Mouse (Mus musculus) erythroid progenitor cell, adult 5-6 weeks (primary cell): ENCODE results near the gene Stk11. TPM values are rescaled to one million over a fixed set of nuclear protein-coding genes. Genes with fewer than 3 reads are reported as not detected.

Source experiments
- ATAC-seq: replicated peaks from 2 replicates; pipeline ENCODE4 v1.8.0; 2016; ENCODE audit warnings: moderate number of reproducible peaks, mild to moderate bottlenecking, moderate TSS enrichment, inconsistent platforms; ENCODE audit not compliant: poor library complexity, low FRiP score, severe bottlenecking
- total RNA-seq, 2 experiments: library from RNA; stranded (forward) in 1 of 2; stranded (reverse) in 1 of 2; fragments of 150-400 nt in 1 of 2; fragments of 186-747, 209-891 nt in 1 of 2; gene quantifications; 2 replicates each; pipeline versions ENCODE4 v1.2.3 to v1.2.4; 2015 to 2017; ENCODE audit warnings: low replicate concordance in 2 of 2

The Stk11 gene
- total RNA-seq (2015; ENCODE audit: low replicate concordance) (224 and 296 TPM in 2 replicates), total RNA-seq (2017; ENCODE audit: low replicate concordance) (440 and 520 TPM in 2 replicates)

DNA sequence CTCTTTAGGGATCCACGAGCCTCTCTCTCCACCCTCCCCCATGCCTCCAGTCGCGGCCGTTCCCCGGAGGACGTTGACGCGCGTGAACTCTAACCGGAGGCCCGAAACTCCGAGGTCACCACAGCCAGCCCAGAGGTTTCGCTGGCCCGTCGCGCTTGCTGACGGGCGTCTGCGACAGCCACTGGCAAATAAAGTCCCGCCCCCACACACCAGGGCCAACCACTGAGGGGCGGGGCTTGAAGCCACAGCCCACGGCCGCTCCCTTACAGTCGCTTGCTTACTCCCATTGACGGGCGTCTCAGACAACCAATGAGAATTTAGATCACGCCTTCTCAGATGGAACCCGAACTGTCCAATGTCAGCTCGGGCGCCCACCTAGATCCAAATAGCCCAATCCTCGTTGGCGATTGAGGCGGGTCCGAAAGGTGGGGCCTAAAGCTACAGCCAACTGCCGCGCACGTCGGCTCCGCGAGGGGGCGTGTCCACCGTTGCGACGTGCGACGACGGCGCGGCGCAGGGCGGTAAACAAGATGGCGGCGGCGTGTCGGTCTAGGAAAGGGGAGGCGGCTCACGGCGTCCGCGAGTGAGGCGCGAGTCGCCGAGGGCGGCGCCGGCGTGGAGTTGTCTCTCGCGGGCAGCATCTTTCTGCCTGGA lies at the start of gene Stk11:
Stk11 (plus strand) TSS at position 514 of the 654 bp plus-strand sequence.
- ATAC-seq = peak; percentile 79

DNA sequence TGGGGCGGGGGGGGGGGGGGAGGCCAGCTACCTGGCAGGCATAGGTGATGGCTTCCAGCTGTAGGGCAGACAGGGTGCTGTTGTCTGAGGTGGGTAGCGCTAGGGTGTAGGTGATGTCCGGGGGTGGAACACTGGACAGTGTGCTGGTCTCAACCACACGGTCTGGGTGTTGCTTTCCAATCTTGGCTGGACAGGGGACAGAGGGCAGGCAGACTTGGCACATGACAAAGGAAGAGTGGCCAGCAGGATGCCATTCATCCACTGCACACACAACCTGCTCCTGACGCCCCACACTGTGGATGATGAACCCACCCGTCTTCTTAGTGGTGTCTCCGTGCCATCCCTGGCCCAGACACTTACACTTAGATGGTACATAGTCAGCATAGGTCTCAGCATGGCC lies 46.4 kb upstream of the Stk11 start:
- ATAC-seq = no peak

DNA sequence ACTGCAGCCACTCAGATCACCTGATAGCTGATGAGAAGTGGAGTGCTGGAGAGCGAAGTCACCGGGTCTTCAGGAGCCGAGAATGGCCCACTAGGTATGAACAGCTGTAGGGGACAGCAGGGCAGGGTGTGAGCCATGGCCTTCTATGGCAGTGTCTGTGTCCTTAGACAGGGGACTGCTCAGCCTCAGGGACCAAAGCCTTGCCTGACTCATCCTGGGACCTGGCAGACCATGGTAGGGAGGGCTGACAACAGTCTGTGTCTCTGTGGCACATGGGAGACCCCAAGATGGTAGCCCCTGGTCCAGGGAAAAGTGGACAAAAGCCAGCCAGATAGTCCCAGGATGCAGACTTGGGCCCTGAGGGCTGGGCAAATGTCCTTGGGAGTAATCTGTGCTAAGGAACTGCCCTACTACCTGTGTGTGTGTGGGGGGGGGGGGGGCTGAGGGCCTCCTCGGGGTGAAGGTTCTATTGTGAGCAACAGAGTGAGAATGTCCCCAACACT lies 45.6 kb upstream of the Stk11 start:
- ATAC-seq = no peak

DNA sequence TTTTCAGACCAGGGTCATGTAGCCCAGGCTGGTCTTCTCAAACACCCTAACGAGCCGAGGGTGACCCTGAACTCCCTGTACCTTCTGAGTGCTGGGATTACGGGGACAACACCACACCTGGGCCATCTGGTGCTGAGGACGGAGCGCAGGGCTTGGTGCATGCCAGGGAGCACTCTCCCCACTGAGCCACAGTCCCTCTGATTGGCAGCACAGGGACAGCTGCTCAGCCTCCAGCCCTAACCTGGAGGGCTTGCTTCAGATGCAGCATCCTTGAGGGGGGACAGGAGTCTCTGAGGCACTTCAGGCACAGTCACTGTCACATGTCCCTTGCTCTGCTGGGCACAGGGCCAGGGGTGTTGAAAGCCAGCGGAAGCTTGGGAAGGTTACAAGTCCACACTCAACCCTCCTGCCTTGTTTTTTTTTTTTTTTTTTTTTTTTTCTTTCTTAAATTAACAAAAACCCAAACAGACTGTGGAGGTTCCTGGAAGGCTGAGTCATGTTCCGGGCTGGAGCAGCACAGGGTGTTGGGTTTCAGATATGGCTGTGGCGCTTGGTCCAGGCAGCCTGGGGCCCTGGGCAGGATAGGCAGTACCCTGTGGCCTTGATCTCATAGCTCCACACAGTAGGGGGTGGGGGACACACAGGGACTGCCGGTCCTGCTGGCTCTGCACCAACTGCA lies 44.6 kb upstream of the Stk11 start:
- ATAC-seq = peak; percentile 67

DNA sequence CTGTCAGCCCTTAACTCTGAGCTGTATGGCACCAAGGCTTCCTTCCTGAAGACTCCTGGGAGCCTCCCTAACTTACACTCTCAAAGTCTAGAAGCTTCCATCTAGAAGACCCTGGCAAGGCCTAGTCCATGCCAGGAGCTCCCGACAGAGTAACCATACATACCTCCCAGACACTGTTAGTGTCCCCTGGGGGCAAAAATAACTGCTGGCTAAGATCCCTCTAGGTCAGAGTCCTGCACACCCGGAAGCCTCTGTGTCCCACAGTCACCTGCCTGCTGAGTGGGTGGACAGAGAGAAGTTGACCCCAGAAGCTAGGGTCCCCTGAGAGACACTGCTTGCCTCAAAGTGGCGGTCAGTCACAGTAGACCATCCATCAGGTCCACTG lies 44.1 kb upstream of the Stk11 start:
- ATAC-seq = no peak

DNA sequence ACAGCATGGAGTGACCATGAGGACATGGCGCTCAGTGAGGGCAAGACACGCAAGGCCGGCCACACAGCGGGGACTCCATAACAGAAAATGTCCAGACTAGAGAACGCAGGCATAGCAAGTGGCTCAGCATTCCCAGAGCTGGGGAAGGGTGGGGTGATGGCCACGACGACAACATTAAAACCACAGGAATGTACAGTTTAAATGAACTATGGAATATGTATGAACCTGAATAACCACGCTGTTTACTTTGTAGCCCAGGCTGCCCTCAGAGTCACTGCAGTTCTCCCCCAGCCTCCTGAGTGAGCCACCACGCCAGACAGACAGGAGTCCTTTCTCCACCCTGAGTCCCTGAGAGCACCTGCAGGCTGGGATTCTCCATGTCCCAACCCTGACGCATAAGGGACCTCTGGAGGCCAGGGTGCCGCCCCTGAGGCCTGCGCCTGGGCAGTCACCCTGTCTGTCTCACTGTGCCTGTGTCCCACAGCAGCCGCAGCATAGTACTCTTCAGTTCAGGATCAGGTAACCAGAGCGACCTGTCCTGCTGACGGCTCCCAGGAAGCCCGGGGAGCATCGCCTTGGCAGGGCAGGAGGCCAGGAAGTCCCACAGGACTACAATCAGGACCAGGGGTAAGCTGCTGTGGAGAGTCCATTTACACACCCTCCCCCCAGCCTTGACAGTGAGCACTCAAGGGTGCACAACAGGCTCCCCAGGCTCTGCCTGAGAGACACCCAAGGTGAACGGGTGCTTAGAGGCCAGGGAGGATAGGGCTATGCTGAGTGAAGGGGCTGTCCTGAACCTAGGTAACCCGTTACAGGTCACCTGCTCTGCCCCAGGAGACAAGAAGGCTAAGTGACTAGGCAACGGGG lies 42.7 kb upstream of the Stk11 start:
- ATAC-seq = no peak

DNA sequence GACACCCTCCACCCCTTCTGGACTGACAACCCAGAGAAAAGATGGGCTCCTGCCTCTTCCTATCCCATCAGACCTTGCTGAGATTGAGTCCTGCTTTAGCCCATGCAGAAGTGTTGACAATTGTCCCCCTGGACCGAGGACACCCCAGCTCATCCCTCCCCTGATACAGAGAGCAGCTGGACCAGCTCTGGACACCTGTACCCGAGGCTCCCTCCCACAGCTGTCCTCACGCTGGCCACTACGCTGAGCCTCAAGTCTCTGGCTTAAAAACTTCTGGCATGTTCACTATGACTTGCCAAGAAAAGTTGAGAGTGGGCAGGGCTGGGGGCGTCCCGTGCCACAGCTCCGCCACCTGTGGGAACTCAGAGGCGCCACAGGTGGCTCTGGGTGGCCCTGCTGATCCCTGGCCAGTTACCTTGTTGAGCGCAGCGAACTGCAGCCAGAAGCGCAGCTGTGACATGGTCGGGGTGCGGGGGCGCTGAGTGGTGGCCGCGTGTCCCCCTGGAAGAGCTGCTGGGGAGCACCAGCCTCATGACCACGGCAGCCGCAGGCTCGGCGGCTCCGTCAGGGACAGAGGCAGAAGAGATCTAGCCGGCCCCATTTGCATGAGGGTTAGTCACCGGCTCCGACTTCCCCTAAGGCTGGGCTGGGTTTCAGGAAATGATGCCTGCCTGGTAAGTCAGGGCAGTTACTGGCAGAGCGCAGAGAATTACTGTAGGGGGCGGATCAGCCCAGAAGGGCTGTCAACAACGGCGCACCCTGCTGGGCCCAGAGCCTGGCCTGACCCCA lies 40.6 kb upstream of the Stk11 start:
- ATAC-seq = no peak

DNA sequence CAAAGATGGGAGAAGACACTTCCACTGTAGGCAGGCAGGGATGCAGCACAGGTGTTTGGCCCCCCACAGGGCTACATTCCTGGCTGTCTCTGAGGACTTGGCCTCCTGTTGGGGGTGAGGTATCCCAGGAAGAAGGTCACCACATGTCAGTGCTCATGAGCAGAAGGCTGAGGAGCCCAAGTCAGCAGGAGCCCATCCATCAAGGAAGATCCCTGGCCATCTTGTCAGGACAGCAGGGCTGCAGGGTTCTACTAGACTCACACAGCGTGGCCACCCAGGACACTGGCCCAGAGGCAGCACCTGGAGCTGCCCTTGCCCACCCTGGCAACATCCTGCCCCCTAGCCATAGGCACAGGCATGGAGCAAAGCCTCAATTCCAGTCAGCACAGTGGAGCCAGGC lies 39.7 kb upstream of the Stk11 start:
- no peak for ATAC-seq

DNA sequence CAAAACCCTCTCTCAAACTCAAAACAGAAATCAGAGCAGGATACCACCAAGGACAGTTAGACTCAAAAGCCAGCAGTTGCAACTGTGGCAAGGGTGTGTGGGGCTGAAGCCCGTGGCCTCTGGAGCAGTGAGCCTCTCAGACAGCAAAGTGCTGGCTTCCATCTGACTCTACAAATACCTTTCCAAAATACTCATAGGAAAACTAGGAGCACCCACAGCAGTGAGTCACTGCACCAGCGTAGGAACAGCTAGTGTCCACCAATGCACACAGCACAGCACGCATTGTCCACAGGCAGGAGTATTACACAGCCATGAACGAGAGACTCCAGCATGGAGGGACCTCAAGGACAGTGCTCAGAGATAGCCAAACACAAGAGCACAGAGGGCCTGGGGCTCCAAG lies 39.2 kb upstream of the Stk11 start:
- no peak for ATAC-seq

DNA sequence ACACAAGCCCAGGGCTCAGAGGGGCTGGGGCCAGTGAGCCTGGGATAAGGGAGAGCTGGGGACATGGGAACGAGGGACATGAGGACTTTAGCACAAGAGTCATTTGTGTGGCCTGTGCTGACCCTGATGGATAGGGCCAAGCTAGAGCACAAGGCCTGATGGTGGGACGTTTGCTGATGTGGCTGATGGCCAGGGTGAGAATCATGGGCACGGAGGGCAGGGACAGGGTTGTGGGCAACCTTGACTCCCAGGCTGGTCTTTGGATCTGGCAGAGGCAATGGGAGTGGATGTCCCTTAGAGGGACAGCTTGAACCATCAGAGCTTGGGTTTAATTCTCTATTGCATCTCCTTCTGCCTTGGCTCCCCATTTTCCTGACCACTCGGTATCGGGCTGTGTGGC lies 38.3 kb upstream of the Stk11 start:
- ATAC-seq = no peak

DNA sequence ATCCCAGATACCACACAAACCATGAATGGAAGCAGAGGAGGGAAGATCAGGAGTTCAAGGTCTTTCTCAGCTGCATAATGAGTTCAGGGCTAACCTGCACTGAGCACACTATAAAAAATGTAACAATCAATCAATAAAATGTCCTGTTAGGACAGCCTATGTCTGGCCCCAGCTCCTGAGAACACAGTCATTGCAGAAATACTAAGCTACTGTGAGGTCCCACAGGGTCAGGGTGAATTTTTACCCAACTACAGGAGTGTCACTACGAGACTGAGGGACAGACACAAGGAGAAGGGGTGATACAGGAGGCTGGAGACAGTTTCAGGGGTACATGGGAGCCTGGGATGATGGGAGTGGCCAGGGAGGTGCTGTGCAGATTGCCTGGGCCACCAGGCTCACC lies 37.2 kb upstream of the Stk11 start:
- no peak for ATAC-seq

DNA sequence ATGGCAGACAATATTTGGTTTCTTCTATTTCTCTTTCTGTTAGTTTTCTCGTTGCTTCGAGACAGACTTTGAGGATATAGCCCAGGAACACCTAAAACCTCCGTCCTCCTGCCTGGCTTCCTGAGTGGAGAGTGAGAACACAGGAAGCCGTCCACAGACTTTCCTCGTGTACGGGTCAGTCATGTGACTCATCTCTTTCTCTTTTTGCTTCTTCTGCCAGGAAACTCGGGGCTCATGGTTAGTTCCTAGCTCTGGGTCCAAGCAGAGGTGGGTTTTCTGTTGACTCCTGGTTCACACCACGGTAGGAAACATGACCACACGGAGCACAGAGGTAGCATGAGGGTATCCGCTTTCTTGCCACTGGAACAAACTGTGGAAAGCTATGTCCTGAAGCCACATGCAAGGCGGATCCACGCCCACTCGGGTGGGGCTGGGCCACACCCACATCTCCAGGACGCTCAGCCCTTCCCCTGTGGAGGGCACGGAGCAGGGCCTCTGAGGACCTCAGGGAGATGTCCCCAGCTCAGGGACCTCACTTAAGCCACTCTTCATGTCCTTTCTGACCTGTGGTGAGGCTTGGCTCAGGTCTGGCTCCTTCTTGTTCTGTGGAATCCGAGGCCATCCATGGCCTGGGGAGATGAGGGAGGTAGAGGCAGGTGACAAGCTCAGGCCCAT lies 35.1 kb upstream of the Stk11 start:
- ATAC-seq = peak; percentile 82

DNA sequence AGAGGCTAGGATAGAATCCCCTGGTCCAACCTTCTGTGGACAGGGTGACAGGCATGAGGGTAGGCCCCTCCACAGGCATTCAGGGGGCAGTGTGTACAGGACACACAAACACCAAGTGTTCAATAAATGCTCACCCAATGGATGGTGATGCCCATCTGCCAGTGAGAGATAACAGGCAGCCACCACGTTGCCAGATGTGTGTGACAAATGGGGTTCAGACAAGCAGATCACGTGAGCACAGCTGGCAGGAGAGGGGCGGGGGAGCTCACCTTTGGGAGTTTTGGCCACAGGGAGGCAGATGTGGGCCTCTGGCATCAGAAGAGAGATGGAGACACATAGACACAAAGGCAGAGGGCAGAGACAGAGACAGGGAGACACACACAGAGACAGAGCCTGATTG lies 34.5 kb upstream of the Stk11 start:
- ATAC-seq = peak; percentile 87

DNA sequence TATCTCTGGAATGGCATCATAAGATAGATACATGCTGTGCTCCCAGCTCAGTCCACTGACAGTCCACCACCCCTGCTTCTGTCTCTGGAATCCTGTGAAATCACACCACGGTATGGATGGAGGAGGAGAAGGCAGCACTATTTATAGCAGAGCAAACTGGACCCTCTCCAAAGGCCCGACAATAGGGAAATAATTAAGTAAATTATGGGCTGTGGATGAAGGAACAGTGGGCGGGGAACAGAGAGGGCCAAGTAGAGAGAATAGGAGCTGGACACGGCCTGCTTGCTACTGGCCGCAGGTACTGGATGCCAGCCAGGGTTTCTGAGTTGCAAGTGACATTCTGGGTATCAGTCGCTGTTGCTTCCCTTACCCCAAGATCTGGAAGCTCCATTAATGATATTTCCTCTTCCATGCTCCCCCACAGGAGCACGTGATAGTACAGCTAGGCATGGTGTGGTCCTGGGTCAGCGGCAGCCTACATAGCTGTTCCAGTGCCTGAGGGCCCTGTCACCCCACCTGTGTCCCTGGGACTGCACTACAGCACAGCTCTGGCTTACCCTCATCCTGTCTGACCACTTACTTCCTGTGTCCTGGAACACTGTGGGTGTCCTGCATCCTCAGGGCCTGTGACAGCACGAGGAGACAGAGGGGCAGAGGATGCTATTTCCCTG lies 30.7 kb upstream of the Stk11 start:
- no peak for ATAC-seq

DNA sequence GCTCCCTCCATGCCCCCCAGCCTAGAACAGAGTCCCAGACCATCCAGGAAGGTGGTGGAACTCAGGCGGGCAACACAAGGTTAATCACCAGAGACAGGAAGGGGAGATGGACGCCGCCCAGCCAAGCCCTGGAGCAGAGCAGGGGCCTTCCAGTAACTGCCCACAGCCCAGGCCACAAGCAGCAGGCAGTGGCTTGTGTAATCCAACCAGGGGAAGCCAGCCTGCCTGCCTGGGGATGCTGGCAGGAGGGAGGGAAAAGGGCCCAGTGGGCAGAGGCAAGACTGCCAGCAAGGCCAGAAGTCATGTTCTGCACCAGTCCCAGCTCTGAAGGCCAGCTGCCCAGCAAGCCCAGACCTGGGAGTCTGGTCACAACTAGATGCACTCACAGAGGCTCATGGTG lies 28.8 kb upstream of the Stk11 start:
- ATAC-seq = no peak

DNA sequence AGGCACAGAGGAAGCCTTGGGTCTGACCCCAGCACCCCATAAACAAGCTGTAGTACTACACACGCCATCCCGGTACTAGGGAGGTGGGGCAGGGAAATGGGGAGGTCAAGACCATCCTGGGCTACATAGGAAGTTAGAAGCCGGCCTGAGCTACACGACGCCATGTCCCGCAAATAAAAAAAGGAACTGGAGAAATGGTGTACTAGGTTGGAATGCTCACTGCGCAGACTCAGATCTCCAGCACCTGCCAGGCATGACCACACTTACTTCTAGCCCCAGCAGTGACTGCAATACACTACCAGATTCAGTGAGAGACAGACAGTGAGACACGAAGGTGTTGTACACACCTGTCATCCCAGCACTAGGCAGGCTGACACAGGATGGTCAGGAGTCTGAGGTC lies 28.1 kb upstream of the Stk11 start:
- ATAC-seq = no peak

DNA sequence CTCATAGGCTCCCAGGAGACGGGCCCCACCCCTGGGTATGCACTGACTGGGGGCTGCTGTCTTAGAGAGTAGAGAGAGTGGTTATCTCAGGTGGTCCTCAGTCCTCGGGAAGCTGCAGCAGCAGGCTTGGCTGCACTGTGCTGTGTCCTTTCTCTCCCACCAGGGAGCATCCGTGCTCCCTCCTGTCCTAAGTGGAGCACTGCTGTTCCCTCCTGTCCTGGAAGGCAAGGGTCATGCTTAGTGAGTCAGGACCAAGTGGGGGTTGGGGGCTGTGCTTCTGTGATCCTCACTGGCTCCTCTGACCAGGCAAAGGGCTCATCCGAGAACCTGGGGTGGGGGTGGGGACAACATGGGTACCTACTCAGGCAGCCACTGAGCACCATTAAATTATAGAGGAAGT lies 26.5 kb upstream of the Stk11 start:
- ATAC-seq = no peak

DNA sequence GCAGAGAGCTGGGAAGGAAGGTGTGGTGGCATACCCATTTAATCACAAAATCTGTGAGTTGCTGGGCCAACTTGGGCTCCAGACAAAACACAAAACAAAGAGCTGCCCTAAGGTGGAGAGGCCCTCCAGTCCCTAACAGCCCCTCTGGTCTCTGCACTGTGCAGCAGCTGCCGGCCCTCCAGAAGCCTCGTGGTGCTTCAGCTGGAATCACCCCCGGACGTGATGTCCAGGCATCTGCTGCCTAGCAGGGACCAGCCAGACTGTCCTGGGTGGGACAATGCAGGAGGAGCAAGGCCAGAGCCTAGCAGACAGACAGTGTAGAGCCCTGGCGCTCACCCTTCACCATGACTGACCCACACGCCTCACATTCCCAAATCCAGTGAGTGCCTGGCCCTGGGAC lies 24.1 kb upstream of the Stk11 start:
- no peak for ATAC-seq

DNA sequence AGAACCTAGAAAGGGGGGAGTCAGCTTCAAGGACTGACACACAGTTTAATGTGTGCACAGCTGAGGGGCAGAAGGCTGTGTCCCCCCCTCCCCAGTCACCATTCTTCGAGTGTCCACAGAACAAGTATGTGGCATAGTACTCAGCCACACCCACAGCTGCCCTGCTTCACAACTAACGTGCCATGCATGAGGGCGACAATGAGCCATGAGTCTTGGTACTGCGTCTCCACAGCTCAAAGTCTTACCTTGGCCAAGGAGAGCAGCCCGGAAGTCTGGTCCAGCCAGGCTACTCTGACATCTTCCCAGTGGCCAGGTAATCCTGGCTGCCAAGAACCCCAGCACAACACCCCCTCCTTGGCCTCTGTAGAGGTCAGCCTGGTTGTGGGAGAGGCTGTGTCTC lies 22.9 kb upstream of the Stk11 start:
- ATAC-seq = no peak
